Mouse (Mus musculus) neural tube, embryonic 11.5 days (tissue): ENCODE measurements at regions not wholly inside any gene's neighbourhood (a gene's known extent, or its start where the extent isn't known, plus 50 kb on each side); places are given as distances from the start of the nearest gene placed in this dataset.

Experiments
- ATAC-seq: fragments of 200-750 bp; cut with Nextera tagmentation; 2 replicates; pipeline ENCODE4 v1.8.0; 2017; ENCODE audit warnings: moderate number of reproducible peaks, mild to moderate bottlenecking, moderate TSS enrichment, moderate library complexity; ENCODE audit not compliant: insufficient read depth, low FRiP score, low TSS enrichment
- DNase-seq: peaks from one replicate; pipeline ENCODE4 v3.0.0-alpha.2; 2015; ENCODE audit warnings: low spot score
- H3K27ac ChIP-seq: fragments of 300-500 bp; sonication (generic); 2 replicates; pipeline ENCODE4 v1.5.1; 2014; ENCODE audit warnings: low read depth, mild to moderate bottlenecking, low read length
- H3K27me3 ChIP-seq: fragments of 300-500 bp; sonication (generic); 2 replicates; pipeline ENCODE4 v1.6.1; 2014; ENCODE audit warnings: mild to moderate bottlenecking, low read length, mixed read lengths; ENCODE audit not compliant: control insufficient read depth, insufficient read depth
- H3K36me3 ChIP-seq: fragments of 300-500 bp; sonication (generic); 2 replicates; pipeline ENCODE4 v1.6.1; 2014; ENCODE audit warnings: mild to moderate bottlenecking, low read length, moderate library complexity, mixed read lengths; ENCODE audit not compliant: control insufficient read depth, insufficient read depth
- H3K4me1 ChIP-seq: fragments of 300-500 bp; sonication (generic); 2 replicates; pipeline ENCODE4 v1.6.1; 2014; ENCODE audit warnings: low read length, mixed read lengths; ENCODE audit not compliant: control insufficient read depth, insufficient read depth
- H3K4me2 ChIP-seq: fragments of 300-500 bp; sonication (generic); 2 replicates; pipeline ENCODE4 v1.6.1; 2014; ENCODE audit warnings: low read depth, mild to moderate bottlenecking, moderate library complexity
- H3K4me3 ChIP-seq: fragments of 300-500 bp; sonication (generic); 2 replicates; pipeline ENCODE4 v1.5.1; 2014; ENCODE audit warnings: low read depth, low read length
- H3K9ac ChIP-seq: fragments of 300-500 bp; sonication (generic); 2 replicates; pipeline ENCODE4 v1.6.1; 2014; ENCODE audit warnings: mild to moderate bottlenecking, low read length
- H3K9me3 ChIP-seq: fragments of 300-500 bp; sonication (generic); 2 replicates; pipeline ENCODE4 v1.6.1; 2016; ENCODE audit warnings: low read length; ENCODE audit not compliant: control insufficient read depth
- WGBS: fragments of 180-500 bp; shearing (Covaris S2); extraction: QIAGEN DNeasy Blood & Tissue Kit; methylation state at CpG from one replicate; pipeline ENCODE4 v1.1.7; 2014; 5-methylcytosine and 5-hydroxymethylcytosine counted together

DNA sequence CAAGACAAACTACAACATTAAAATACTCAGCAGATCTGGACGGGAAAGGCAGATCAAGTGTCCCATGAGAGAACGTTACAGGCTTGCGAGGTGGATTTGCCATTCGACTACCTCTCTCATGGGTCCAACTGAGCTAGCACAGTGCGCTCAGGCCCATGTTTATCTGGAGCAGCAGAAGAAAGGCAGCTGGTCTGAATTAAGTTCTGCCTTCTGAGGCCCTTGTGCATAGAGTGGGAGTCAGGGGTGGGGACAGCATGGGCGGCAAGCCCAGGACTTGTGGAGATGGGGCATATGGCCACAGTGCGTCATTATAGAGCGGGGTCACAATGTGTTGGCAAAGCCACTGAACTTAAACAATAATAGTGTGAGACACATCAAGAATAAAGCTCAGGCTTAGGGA is 151.8 kb upstream of the Maf start:
- WGBS, result 92% methylated on average over 8 of the region's 8 CpGs
- H3K9me3 ChIP-seq, result no peaks in the 10 kb centered on the region
- H3K4me2 ChIP-seq, result no peak overlapping the region
- no peaks in the 10 kb centered on the region for H3K27me3 ChIP-seq
- H3K4me1 ChIP-seq, result no peaks in the 10 kb centered on the region
- no peak overlapping the region for H3K4me3 ChIP-seq
- no peak overlapping the region for H3K9ac ChIP-seq
- no peaks in the 10 kb centered on the region for H3K36me3 ChIP-seq
- ATAC-seq (no peak), DNase-seq (no peak)
- no peak overlapping the region for H3K27ac ChIP-seq

DNA sequence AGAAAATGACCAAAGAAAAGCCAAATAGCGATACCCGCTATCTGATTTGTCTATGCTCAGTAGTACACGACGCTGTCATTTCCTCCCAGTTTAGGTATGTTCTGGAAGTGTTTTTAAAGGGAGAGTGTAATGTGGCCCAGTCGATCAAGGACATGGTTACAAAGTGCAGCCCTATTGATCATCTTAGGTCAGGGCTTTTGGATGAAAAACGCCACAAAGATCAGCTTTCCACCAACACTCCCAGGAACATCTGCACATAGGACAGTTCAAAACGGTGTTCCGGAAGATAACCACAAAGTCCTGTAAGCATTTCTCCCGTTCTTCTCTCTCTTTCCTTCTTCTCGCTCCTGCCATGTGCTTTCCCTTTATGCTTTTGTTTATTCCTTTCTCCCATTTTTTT is 149.2 kb upstream of the Maf start:
- Histone ChIP-seq H3K4me3 (no peak overlapping the region), H3K9me3 (no peaks in the 10 kb centered on the region), H3K4me1 (no peaks in the 10 kb centered on the region), H3K4me2 (no peak overlapping the region), H3K27me3 (no peaks in the 10 kb centered on the region), H3K36me3 (no peaks in the 10 kb centered on the region), H3K27ac (no peak overlapping the region), H3K9ac (no peak overlapping the region)
- ATAC-seq (no peak), DNase-seq (no peak)
- 88% methylated on average over 10 of the region's 10 CpGs for WGBS

DNA sequence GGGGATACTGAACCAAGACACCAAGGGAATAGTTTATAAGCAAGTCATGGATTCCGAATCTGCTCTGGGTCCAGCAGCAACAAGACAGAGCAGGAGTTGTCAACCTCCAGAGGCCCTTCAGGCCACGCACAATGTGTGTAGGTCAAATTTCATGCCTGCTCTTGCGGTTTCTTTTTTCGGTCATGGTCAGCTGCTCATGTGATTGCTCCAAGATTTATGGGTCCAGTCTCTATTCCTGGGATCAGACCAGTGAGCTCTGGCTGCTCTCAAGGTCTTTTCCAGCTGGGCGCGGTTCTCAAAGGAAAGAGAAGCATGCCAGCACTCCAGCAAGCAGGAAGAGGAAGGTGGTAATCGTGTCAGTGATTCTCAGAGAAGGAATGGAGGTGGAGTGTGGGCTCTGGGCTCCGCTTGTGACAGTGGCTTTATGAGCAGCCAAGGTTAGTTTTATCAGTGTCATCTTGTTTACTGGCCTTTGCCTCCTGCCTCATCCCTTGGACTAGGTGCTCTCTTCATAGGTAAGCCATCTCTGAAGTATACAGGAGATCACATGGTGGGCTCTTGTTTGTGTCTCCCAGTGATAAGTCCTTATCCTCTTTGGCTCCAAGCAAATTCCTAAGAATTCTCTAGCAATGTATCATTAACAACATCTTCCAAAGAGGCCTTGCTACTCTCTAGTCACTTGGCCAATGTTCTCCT is 148.5 kb upstream of the Maf start:
- no peak for ATAC-seq

DNA sequence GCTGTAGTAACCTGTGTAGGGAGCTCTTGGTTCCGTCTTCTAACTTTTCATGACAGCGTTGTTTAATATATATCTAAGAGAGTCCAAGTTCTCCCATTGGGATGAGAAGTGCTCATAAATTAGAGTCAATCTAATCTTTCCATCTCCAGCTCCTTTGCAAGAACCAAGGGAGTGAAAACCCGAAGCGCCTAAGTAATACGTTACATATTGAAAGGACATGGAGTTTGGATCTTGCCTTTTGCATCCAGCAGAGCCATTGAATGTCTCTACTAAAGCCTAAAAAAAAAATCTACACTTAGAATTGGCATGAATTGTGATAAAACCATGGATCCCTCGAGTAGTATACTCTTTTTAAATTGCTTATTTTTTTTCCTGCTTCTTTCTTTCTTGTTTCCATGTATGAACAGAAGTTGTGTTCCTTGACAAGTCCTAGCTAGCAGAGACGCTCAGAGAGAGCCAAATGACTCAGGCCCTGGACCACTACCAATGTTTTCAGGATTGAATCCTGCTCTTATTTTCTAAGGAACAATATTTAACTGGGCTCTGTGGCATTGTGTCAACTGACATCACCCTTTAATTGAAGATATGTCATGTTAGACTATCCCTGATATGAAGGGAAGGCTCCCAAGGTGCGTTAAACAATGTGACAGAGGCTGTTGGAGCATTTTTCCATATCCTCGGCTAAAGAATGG is 146.8 kb upstream of the Maf start:
- Histone ChIP-seq H3K27me3 (no peaks in the 10 kb centered on the region), H3K9me3 (no peaks in the 10 kb centered on the region), H3K4me2 (no peak overlapping the region), H3K36me3 (no peaks in the 10 kb centered on the region), H3K4me3 (no peak overlapping the region), H3K9ac (no peak overlapping the region), H3K4me1 (no peaks in the 10 kb centered on the region), H3K27ac (no peak overlapping the region)
- 89% methylated on average over 9 of the region's 9 CpGs for WGBS
- no peak for DNase-seq
- no peak for ATAC-seq

More for the DNA sequence above, 148.5 kb upstream of the Maf start:
- no peak overlapping the region for H3K4me2 ChIP-seq
- no peak overlapping the region for H3K27ac ChIP-seq
- no peak overlapping the region for H3K9ac ChIP-seq
- no peaks in the 10 kb centered on the region for H3K9me3 ChIP-seq
- DNase-seq, result no peak
- H3K27me3 ChIP-seq, result no peaks in the 10 kb centered on the region
- no peaks in the 10 kb centered on the region for H3K4me1 ChIP-seq
- no peak overlapping the region for H3K4me3 ChIP-seq
- no peaks in the 10 kb centered on the region for H3K36me3 ChIP-seq
- WGBS, result 70% methylated on average over 8 of the region's 8 CpGs

DNA sequence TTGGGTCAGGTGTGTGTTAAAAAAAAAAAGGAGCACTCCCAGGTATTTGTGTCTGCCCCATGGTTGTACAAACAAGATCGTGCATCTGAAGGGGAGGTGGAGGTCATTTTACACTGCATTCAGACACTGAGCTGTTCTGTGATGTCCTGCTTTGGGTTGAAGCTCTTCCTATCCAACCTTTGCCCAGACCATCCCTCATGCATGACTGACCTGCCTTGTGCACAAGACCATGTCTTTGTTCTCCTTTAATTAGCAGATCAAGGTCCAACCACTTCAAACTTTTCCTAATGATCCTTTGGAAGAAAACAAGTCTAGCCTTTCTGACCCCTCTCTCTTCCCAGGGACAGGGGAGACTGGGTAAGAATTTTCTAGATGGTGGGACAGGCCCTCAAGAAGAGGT is 143.0 kb upstream of the Maf start:
- Histone ChIP-seq H3K4me1 (no peaks in the 10 kb centered on the region), H3K9me3 (no peaks in the 10 kb centered on the region), H3K27me3 (no peaks in the 10 kb centered on the region), H3K4me2 (no peak overlapping the region), H3K27ac (no peak overlapping the region), H3K9ac (no peak overlapping the region), H3K4me3 (no peak overlapping the region), H3K36me3 (no peaks in the 10 kb centered on the region)
- no peak for ATAC-seq
- WGBS, result 76% methylated on average over 1 of the region's 1 CpGs
- DNase-seq, result no peak

DNA sequence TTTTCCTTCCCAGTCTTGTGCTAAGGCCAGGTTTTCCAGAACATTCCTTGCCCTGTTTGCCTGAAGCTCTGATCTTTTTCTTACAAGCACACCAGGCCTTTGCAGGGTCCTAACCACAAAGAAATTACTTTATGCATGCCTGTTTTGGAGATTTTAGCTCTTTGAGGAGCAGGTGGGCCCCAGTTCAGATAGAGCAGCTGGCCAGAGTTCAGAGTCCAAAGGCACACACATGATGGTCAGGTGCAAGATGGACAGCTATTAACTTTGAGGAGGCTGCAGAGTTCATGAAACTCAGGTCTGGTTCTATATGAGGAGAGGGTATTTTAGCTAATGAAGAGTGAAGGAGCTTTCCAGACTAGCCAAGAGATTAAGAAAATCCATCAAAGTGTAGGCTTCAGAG is 125.8 kb upstream of the Maf start:
- Histone ChIP-seq H3K27ac (no peak overlapping the region), H3K27me3 (no peaks in the 10 kb centered on the region), H3K4me1 (no peaks in the 10 kb centered on the region), H3K9me3 (no peaks in the 10 kb centered on the region), H3K4me2 (no peak overlapping the region), H3K4me3 (no peak overlapping the region), H3K36me3 (no peaks in the 10 kb centered on the region), H3K9ac (no peak overlapping the region)
- no peak for ATAC-seq
- no peak for DNase-seq

DNA sequence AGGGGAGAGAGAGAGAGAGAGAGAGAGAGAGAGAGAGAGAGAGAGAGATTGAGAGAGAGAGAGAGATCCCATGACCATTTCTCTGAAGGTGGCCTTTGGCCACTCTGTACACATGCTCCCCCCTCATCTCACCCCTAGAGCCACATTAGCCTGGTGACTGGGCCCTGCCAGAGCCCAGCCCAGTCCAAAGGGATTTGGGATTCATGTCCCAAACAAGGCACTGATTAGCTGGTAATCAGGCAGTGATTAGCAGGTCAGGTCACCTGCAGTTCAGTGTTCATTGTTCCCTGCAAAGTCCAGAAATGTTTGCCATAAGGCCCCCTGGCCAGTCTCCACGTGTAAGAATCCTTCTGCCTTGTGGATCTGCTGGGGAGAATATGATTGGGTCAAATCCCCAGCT is 124.1 kb upstream of the Maf start:
- ATAC-seq (no peak), DNase-seq (no peak)
- H3K4me2 ChIP-seq, result no peak overlapping the region
- H3K9ac ChIP-seq, result no peak overlapping the region
- H3K27me3 ChIP-seq, result no peaks in the 10 kb centered on the region
- 38% methylated on average over 1 of the region's 1 CpGs for WGBS
- no peaks in the 10 kb centered on the region for H3K9me3 ChIP-seq
- no peaks in the 10 kb centered on the region for H3K4me1 ChIP-seq
- H3K27ac ChIP-seq, result no peak overlapping the region
- H3K4me3 ChIP-seq, result no peak overlapping the region
- no peaks in the 10 kb centered on the region for H3K36me3 ChIP-seq

DNA sequence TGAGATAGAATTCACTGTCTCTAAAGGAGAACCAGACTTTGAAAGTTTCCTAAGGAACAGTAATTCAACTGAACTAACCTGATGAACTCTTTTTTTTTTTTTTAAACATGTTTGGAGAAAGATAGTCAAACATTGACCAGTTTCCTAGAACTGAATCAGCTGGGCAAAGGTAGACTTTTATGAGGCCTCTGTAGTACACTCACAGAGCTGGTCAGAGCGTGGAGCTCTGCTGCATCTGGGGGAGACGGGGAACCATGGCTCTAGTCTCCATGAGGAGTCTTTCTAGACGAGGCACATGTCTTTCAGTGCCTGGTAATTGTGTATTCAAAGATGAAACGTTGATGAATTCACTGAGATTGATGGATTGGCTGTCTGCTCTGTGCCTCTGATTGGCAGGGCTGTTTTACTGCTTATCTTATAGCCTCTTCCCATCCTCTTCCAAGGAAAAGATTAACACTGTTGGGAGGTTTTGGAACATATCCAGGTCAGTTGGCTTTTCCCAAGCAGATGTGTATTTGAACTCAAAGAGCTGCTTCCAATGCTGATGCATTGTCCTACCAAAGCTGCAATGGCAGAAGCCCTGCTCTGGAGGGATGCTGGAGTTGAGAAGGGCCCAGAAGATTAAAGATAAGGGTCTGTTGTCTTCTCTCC is 122.5 kb upstream of the Maf start:
- WGBS, result 73% methylated on average over 4 of the region's 4 CpGs
- no peak overlapping the region for H3K9ac ChIP-seq

DNA sequence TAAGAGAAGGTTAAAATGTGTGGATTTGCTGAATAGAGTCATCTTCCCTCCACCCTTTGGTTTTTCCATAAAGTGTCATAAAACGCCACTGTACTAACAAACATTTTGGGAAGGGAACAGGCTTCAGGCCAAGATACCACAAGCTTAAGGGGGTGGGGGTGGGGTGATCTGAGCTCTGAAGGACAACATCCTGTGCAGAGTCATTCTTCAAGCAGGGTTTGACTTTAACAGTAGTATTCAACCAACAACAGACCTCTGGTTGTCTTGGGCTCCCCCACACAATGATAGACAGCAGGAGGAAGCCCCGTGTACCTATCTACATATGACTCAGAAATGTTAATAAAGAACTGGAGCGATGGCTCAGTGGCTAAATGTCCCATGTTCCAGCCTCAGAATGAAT is 118.9 kb upstream of the Maf start:
- Histone ChIP-seq H3K27ac (no peak overlapping the region), H3K4me3 (no peak overlapping the region), H3K27me3 (no peaks in the 10 kb centered on the region), H3K9me3 (no peaks in the 10 kb centered on the region), H3K36me3 (no peaks in the 10 kb centered on the region), H3K4me2 (no peak overlapping the region), H3K4me1 (no peaks in the 10 kb centered on the region), H3K9ac (no peak overlapping the region)
- no peak for DNase-seq
- WGBS, result 84% methylated on average over 3 of the region's 3 CpGs
- no peak for ATAC-seq

More for the DNA sequence above, 122.5 kb upstream of the Maf start:
- no peak overlapping the region for H3K4me2 ChIP-seq
- H3K27ac ChIP-seq, result no peak overlapping the region
- H3K4me1 ChIP-seq, result no peaks in the 10 kb centered on the region
- DNase-seq (no peak), ATAC-seq (no peak)
- no peak overlapping the region for H3K4me3 ChIP-seq
- H3K27me3 ChIP-seq, result no peaks in the 10 kb centered on the region
- no peaks in the 10 kb centered on the region for H3K9me3 ChIP-seq
- H3K36me3 ChIP-seq, result no peaks in the 10 kb centered on the region
